Mouse (Mus musculus): ENCODE data around the gene Ubald2. TPM values are rescaled to one million over a fixed set of nuclear protein-coding genes. Genes with fewer than 3 reads are reported as not detected.

Ubald2 gene
- polyA plus RNA-seq, 1 experiment from 2014 or later: 50.7 TPM

DNA sequence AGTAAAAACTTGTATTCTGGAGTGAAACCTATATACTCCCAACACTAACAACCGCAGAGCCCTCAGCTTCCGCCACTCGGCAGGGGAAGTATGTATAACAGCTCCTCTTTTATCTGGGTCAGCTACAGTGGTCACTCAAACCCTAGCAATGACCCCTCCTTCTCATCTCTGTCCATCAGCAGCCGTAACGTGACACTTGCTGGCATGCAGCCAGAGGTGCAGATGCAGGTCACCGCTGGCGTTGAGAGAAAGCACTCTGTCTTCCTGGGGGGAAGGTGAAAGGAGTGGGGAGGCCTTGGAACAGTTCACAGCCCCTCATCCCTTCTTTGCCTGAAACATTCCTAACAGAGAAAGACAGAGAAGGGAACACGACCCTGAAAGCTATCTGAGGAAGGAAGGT is 45.9 kb downstream of the Ubald2 start:
- no peaks in the 10 kb centered on the region for H3K27me3 ChIP-seq (replicated peaks)
- H3K9me3 ChIP-seq: no peaks in the 10 kb centered on the region
- no peak for ATAC-seq
- no peak overlapping the region for H3K27ac ChIP-seq
- whole genome bisulfite sequencing: 55% methylated on average over 8 of the region's 8 CpGs
- H3K9ac ChIP-seq: no peak overlapping the region
- H3K36me3 ChIP-seq: peaks cover 69% of the 10 kb centered on the region
- H3K4me1 ChIP-seq (replicated peaks): 0 out of 2 replicates have a peak, but pooled peaks cover 3% of the 10 kb centered on the region
- H3K4me2 ChIP-seq (replicated peaks): no peak overlapping the region
- H3K4me3 ChIP-seq (replicated peaks): no peak overlapping the region

DNA sequence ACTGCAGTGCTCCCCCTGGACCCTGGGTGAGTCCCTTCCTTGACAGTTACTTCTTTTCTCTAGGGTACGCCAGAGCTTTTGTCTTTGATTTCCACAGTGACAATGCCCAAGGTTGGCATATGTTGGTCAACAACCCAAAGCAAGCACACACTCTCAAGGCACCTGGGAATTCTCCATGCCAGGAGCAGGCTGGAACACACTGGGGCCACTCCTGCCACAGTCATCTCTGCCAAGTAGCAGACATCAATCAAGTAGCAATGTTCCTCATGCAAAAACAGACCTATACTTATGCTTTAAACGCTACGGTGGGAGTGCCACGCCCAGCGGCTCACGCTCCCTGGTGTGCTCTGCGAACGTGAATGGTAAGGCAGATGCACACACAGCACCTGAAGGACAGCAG is 47.1 kb downstream of the Ubald2 start:
- Histone ChIP-seq H3K9me3 (no peaks in the 10 kb centered on the region), H3K4me3 (replicated peaks) (no peak overlapping the region), H3K36me3 (peaks cover 70% of the 10 kb centered on the region), H3K4me2 (replicated peaks) (no peak overlapping the region), H3K9ac (no peak overlapping the region), H3K27me3 (replicated peaks) (no peaks in the 10 kb centered on the region), H3K27ac (no peak overlapping the region), H3K4me1 (replicated peaks) (0 out of 2 replicates have a peak, but pooled peaks cover 3% of the 10 kb centered on the region)
- ATAC-seq: no peak
- 92% methylated on average over 8 of the region's 8 CpGs for WGBS

DNA sequence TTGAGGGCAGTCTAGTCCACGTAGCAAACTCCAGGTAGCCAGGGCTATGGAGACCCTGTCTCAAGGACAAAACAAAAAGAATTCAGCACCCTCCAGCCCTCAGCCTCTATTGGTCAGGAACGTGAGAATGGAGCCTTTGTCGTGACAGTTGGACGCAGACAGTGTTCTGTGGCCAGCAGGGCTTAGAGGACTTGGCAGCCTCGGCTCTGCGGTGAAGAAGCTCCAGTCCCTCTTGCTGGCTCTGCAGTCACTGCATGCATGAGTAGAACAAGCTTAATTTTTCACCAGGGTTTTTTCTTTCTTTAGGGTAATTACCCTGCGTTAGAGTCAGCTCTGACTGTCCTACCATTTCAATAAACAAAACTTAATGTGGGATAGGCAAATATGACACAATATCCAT is 47.9 kb downstream of the Ubald2 start:
- Histone ChIP-seq H3K27ac (no peak overlapping the region), H3K36me3 (peaks cover 63% of the 10 kb centered on the region), H3K4me3 (replicated peaks) (no peak overlapping the region), H3K4me1 (replicated peaks) (0 out of 2 replicates have a peak, but pooled peaks cover 3% of the 10 kb centered on the region), H3K9ac (no peak overlapping the region), H3K9me3 (no peaks in the 10 kb centered on the region), H3K4me2 (replicated peaks) (no peak overlapping the region), H3K27me3 (replicated peaks) (no peaks in the 10 kb centered on the region)
- WGBS: 87% methylated on average over 7 of the region's 7 CpGs
- ATAC-seq: no peak

DNA sequence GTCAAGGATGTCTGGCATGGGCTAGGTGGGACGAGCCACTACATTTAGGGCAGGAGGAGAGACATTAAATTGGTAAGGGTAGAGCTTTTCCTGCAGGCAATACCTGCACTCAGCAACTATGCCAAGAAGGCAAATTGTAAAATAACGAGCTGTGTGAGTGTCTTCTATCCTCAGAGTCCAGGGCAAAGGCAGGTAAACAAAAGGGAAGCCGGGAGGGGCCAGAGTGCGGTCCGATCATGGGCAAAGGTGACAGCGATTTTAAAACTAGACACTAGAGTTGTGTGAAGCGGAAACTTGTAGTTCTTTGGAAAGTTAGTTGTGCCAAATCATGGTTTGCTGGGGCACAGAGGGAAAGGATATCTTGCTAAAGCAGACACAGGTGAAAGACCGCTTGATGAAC is 50.4 kb downstream of the Ubald2 start:
- no peak overlapping the region for H3K9ac ChIP-seq
- 0 out of 2 replicates have a peak, but pooled peaks cover 8% of the 10 kb centered on the region for H3K4me1 ChIP-seq (replicated peaks)
- 78% methylated on average over 8 of the region's 8 CpGs for WGBS
- no peak overlapping the region for H3K4me3 ChIP-seq (replicated peaks)
- no peaks in the 10 kb centered on the region for H3K27me3 ChIP-seq (replicated peaks)
- H3K27ac ChIP-seq: no peak overlapping the region
- H3K36me3 ChIP-seq: peaks cover 54% of the 10 kb centered on the region
- no peaks in the 10 kb centered on the region for H3K9me3 ChIP-seq
- H3K4me2 ChIP-seq (replicated peaks): no peak overlapping the region
- no peak for ATAC-seq

DNA sequence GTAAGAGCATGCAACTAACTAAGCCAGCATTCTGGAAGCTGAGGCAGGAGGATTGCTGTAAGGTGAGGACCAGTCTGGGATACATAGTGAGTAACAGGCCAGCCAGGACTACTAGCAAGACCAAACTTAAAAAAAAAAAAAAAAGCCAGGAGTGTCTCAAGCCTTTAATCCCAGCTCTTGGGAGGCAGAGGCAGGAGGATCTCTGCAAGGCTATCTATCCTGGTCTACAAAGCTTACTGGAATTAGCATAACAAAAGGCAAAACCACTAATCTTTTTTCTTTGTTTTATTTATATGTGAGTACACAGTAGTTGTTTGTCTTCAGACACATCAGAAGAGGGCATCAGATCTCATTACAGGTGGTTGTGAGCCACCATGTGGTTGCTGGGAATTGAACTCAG is 54.3 kb downstream of the Ubald2 start:
- Histone ChIP-seq H3K9me3 (no peaks in the 10 kb centered on the region), H3K4me2 (replicated peaks) (no peak overlapping the region), H3K27me3 (replicated peaks) (no peaks in the 10 kb centered on the region), H3K27ac (no peak overlapping the region), H3K36me3 (peaks cover 30% of the 10 kb centered on the region), H3K9ac (no peak overlapping the region), H3K4me3 (replicated peaks) (no peak overlapping the region), H3K4me1 (replicated peaks) (peaks cover 12% of the 10 kb centered on the region; the same call in 1 of the 2 replicates)
- no peak for ATAC-seq

Other genes starting within 250 kb of the Ubald2 start
- 98.0 and 100 TPM in 2 replicates for gene Ten1, start 235.2 kb upstream of the Ubald2 start, polyA plus RNA-seq (2015; fragmentation: Nextera tagmentation; extraction: Ambion mirVana)
- 56.9 and 59.4 TPM in 2 replicates for gene Acox1, start 235.0 kb upstream of the Ubald2 start, polyA plus RNA-seq (2015; fragmentation: Nextera tagmentation; extraction: Ambion mirVana)
- 3.3 and 3.4 TPM in 2 replicates for gene Evpl, start 196.0 kb upstream of the Ubald2 start, polyA plus RNA-seq (2015; fragmentation: Nextera tagmentation; extraction: Ambion mirVana)
- 95.2 and 96.7 TPM in 2 replicates for gene Srp68, start 159.9 kb upstream of the Ubald2 start, polyA plus RNA-seq (2015; fragmentation: Nextera tagmentation; extraction: Ambion mirVana)
- gene Galr2, start 153.2 kb upstream of the Ubald2 start, polyA plus RNA-seq (2015; fragmentation: Nextera tagmentation; extraction: Ambion mirVana): 0.19 and 0.21 TPM in 2 replicates
- gene Exoc7, start 126.9 kb upstream of the Ubald2 start, polyA plus RNA-seq (2015; fragmentation: Nextera tagmentation; extraction: Ambion mirVana): 52.1 and 52.5 TPM in 2 replicates
- 0.66 and 0.77 TPM in 2 replicates for gene Foxj1, start 98.7 kb upstream of the Ubald2 start, polyA plus RNA-seq (2015; fragmentation: Nextera tagmentation; extraction: Ambion mirVana)
- gene Rnf157, start 21.1 kb upstream of the Ubald2 start, polyA plus RNA-seq (2015; fragmentation: Nextera tagmentation; extraction: Ambion mirVana): 16.4 and 18.2 TPM in 2 replicates
- 0.30 TPM in 1 of 2 replicates, not detected in the other for gene Qrich2, start 32.1 kb downstream of the Ubald2 start, polyA plus RNA-seq (2015; fragmentation: Nextera tagmentation; extraction: Ambion mirVana)
- 210 and 225 TPM in 2 replicates for gene Prpsap1, start 60.1 kb downstream of the Ubald2 start, polyA plus RNA-seq (2015; fragmentation: Nextera tagmentation; extraction: Ambion mirVana)
- gene Sphk1, start 96.8 kb downstream of the Ubald2 start, polyA plus RNA-seq (2015; fragmentation: Nextera tagmentation; extraction: Ambion mirVana): 5.4 and 6.4 TPM in 2 replicates
- 8.4 and 8.8 TPM in 2 replicates for gene Ube2o, start 147.4 kb downstream of the Ubald2 start, polyA plus RNA-seq (2015; fragmentation: Nextera tagmentation; extraction: Ambion mirVana)
- gene Aanat, start 152.3 kb downstream of the Ubald2 start, polyA plus RNA-seq (2015; fragmentation: Nextera tagmentation; extraction: Ambion mirVana): not detected in 2 replicates
- 8.4 and 8.9 TPM in 2 replicates for gene Rhbdf2, start 192.9 kb downstream of the Ubald2 start, polyA plus RNA-seq (2015; fragmentation: Nextera tagmentation; extraction: Ambion mirVana)
- gene Prcd, start 219.4 kb downstream of the Ubald2 start, polyA plus RNA-seq (2015; fragmentation: Nextera tagmentation; extraction: Ambion mirVana): 1.0 and 1.3 TPM in 2 replicates
- gene Cygb, start 220.2 kb downstream of the Ubald2 start, polyA plus RNA-seq (2015; fragmentation: Nextera tagmentation; extraction: Ambion mirVana): 12.5 and 12.9 TPM in 2 replicates

All from intestine, embryonic 15.5 days (tissue).